Mouse (Mus musculus): ENCODE measurements at regions not wholly inside any gene's neighbourhood (a gene's known extent, or its start where the extent isn't known, plus 50 kb on each side); places are given as distances from the start of the nearest gene placed in this dataset.

DNA sequence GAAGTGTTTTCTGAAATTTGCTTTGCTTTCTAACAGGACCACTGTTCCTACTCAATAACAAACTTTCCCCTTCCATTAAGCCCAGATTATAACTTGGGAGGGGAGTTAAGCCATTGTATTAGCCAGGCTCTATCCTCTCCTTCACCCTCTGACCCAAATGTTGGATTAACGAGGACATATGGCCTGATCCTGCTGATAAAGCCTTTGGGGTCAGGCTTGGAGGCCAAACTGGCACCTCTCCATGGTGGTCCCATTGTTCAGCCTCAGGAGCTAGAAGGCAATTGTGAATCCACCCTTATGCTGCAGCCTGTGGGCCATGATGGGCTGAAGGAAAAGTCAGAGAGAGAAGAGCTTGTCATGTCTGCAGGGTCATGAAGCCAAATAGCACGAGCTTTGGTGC is 80.8 kb upstream of the Kiz start:
- TF ChIP-seq CTCF (IDR thresholded peaks at IDR 0.05; ENCODE audit: extremely low read depth, insufficient read depth, low read length): no peak
- TF ChIP-seq POLR2A (IDR thresholded peaks at IDR 0.05; ENCODE audit: extremely low read depth, insufficient read depth, low read length): no peak
